Mouse (Mus musculus) heart, postnatal 0 days (tissue): Measurements from ENCODE around the gene Scgb1a1. TPM values are rescaled to one million over a fixed set of nuclear protein-coding genes. Genes with fewer than 3 reads are reported as not detected.

Source experiments
- ATAC-seq: fragments of 200-750 bp; cut with Nextera tagmentation; 2 replicates; pipeline ENCODE4 v1.8.0; 2017; ENCODE audit warnings: low read depth, moderate number of reproducible peaks, moderate library complexity; ENCODE audit not compliant: insufficient read depth
- DNase-seq: peaks from one replicate; pipeline ENCODE4 v3.0.0-alpha.2; 2016; ENCODE audit warnings: low spot score
- H3K27ac ChIP-seq: fragments of 300-500 bp; sonication (generic); 2 replicates; pipeline ENCODE4 v1.5.1; 2014; ENCODE audit warnings: low read depth, mild to moderate bottlenecking
- H3K27me3 ChIP-seq: fragments of 300-500 bp; sonication (generic); 2 replicates; pipeline ENCODE4 v1.6.1; 2014; ENCODE audit warnings: low read length, mixed read lengths; ENCODE audit not compliant: control insufficient read depth, insufficient read depth
- H3K36me3 ChIP-seq: fragments of 300-500 bp; sonication (generic); replicated peaks from 2 replicates; pipeline ENCODE4 v1.6.1; 2014; ENCODE audit warnings: low read length, mixed read lengths; ENCODE audit not compliant: control insufficient read depth, insufficient read depth
- H3K4me1 ChIP-seq: fragments of 300-500 bp; sonication (generic); 2 replicates; pipeline ENCODE4 v1.6.1; 2014; ENCODE audit warnings: antibody characterized with exemption; ENCODE audit not compliant: control insufficient read depth, insufficient read depth
- H3K4me2 ChIP-seq: fragments of 300-500 bp; sonication (generic); 2 replicates; pipeline ENCODE4 v1.6.1; 2014; ENCODE audit warnings: low read depth, mild to moderate bottlenecking, low read length, moderate library complexity
- H3K4me3 ChIP-seq: fragments of 300-500 bp; sonication (generic); 2 replicates; pipeline ENCODE4 v1.5.1; 2014; ENCODE audit warnings: low read depth, low read length
- H3K9ac ChIP-seq: fragments of 300-500 bp; sonication (generic); replicated peaks from 2 replicates; pipeline ENCODE4 v1.6.1; 2014; ENCODE audit warnings: low read depth, low read length, mixed read lengths
- H3K9me3 ChIP-seq: fragments of 300-500 bp; sonication (generic); replicated peaks from 2 replicates; pipeline ENCODE4 v1.6.1; 2016; ENCODE audit warnings: low read length; ENCODE audit not compliant: control insufficient read depth
- CTCF ChIP-seq: IDR thresholded peaks from 2 replicates; pipeline ENCODE4 v1.5.1; 2016; ENCODE audit warnings: antibody characterized with exemption, control low read depth, low read depth
- EP300 ChIP-seq: IDR thresholded peaks from 2 replicates; pipeline ENCODE4 v1.6.1; 2016; ENCODE audit warnings: antibody characterized with exemption, low read depth
- WGBS: fragments of 180-500 bp; shearing (Covaris S2); extraction: QIAGEN DNeasy Blood & Tissue Kit; methylation state at CpG from one replicate; pipeline ENCODE4 v1.1.7; 2014; 5-methylcytosine and 5-hydroxymethylcytosine counted together
- polyA plus RNA-seq: library from polyadenylated mRNA; unstranded; fragments of >200 nt; fragmentation: Nextera tagmentation; extraction: Ambion mirVana; gene quantifications from 2 replicates; pipeline ENCODE4 v1.2.1, GENCODE M21; 2015
- total RNA-seq: library from RNA; depleted of rRNA; stranded (reverse); fragments of >200 nt; gene quantifications from 2 replicates; pipeline ENCODE4 v1.2.3, GENCODE M21; 2014; ENCODE audit warnings: low replicate concordance

Scgb1a1 gene
- total and polyA plus RNA-seq, 2 experiments from 2014 or later, result 1.3 TPM; not detected in 1

- Histone ChIP-seq H3K4me2 (no peak overlapping the region), H3K36me3 (peaks cover 41% of the 10 kb centered on the region), H3K27me3 (no peaks in the 10 kb centered on the region), H3K9ac (no peak overlapping the region), H3K4me3 (no peak overlapping the region), H3K9me3 (no peaks in the 10 kb centered on the region), H3K27ac (no peak overlapping the region), H3K4me1 (no peaks in the 10 kb centered on the region)
- TF ChIP-seq CTCF (no peak), EP300 (no peak)
- ATAC-seq (no peak), DNase-seq (no peak)
- 68% methylated on average over 4 of the region's 4 CpGs for WGBS
These were observed 28.5 kb upstream of the Scgb1a1 start for GRCm38 (mm10) chr19:9116268-9116667.

GRCm38 (mm10) chr19:9112043-9112442 is 24.3 kb upstream of the Scgb1a1 start:
- DNase-seq (no peak), ATAC-seq (peak; percentile 24; the same call in 1 of the 2 replicates)
- Histone ChIP-seq H3K27ac (no peak overlapping the region), H3K4me3 (no peak overlapping the region), H3K27me3 (no peaks in the 10 kb centered on the region), H3K36me3 (peaks cover 34% of the 10 kb centered on the region), H3K4me1 (no peaks in the 10 kb centered on the region), H3K4me2 (no peak overlapping the region), H3K9ac (no peak overlapping the region; the same call in 1 of the 2 replicates), H3K9me3 (no peaks in the 10 kb centered on the region)
- WGBS, result 36% methylated on average over 8 of the region's 8 CpGs
- no peak for TF ChIP-seq EP300
- no peak for TF ChIP-seq CTCF

GRCm38 (mm10) chr19:9110182-9110869 is 22.6 kb upstream of the Scgb1a1 start:
- WGBS, result 52% methylated on average over 4 of the region's 4 CpGs
- Histone ChIP-seq H3K27ac (no peak overlapping the region), H3K27me3 (no peaks in the 10 kb centered on the region), H3K9me3 (no peaks in the 10 kb centered on the region), H3K4me1 (peaks cover 11% of the 10 kb centered on the region; the same call in 1 of the 2 replicates), H3K9ac (no peak overlapping the region), H3K4me2 (no peak overlapping the region), H3K36me3 (peaks cover 24% of the 10 kb centered on the region), H3K4me3 (no peak overlapping the region)
- ATAC-seq (peak; percentile 67; the same call in 1 of the 2 replicates), DNase-seq (peak; percentile 83)
- TF ChIP-seq CTCF (peak; percentile 86), EP300 (no peak)

GRCm38 (mm10) chr19:9108536-9108935 is 20.8 kb upstream of the Scgb1a1 start:
- 78% methylated on average over 1 of the region's 1 CpGs for WGBS
- Histone ChIP-seq H3K4me3 (no peak overlapping the region), H3K9ac (no peak overlapping the region), H3K9me3 (no peaks in the 10 kb centered on the region), H3K27ac (no peak overlapping the region), H3K4me2 (no peak overlapping the region), H3K4me1 (peaks cover 11% of the 10 kb centered on the region; the same call in 1 of the 2 replicates), H3K27me3 (no peaks in the 10 kb centered on the region), H3K36me3 (peaks cover 11% of the 10 kb centered on the region)
- no peak for TF ChIP-seq EP300
- 0 out of 2 replicates have a peak, but pooled peaks have one; percentile 2 for TF ChIP-seq CTCF
- DNase-seq (no peak), ATAC-seq (no peak)

- ATAC-seq (no peak), DNase-seq (no peak)
- 53% methylated on average over 1 of the region's 1 CpGs for WGBS
These were observed 19.6 kb upstream of the Scgb1a1 start for GRCm38 (mm10) chr19:9107379-9107755.

More at GRCm38 (mm10) chr19:9107379-9107755, 19.6 kb upstream of the Scgb1a1 start:
- Histone ChIP-seq H3K9ac (no peak overlapping the region), H3K4me1 (peaks cover 11% of the 10 kb centered on the region; the same call in 1 of the 2 replicates), H3K27ac (peak overlapping the region; percentile 13; the same call in 1 of the 2 replicates), H3K4me2 (no peak overlapping the region), H3K9me3 (no peaks in the 10 kb centered on the region), H3K4me3 (no peak overlapping the region), H3K36me3 (0 out of 2 replicates have a peak, but pooled peaks cover under 1% of the 10 kb centered on the region), H3K27me3 (no peaks in the 10 kb centered on the region)
- TF ChIP-seq CTCF, result no peak
- no peak for TF ChIP-seq EP300
